Mouse (Mus musculus) heart, embryonic 12.5 days (tissue): Measurements from ENCODE around the gene Olfr1018. TPM values are rescaled to one million over a fixed set of nuclear protein-coding genes. Genes with fewer than 3 reads are reported as not detected.

ENCODE experiments used
- ATAC-seq: fragments of 200-750 bp; cut with Nextera tagmentation; 2 replicates; pipeline ENCODE4 v1.8.0; 2017; ENCODE audit warnings: moderate TSS enrichment, moderate library complexity; ENCODE audit not compliant: insufficient number of reproducible peaks, low FRiP score
- H3K27ac ChIP-seq: fragments of 300-500 bp; sonication (generic); 2 replicates; pipeline ENCODE4 v1.5.1; 2016; ENCODE audit warnings: mild to moderate bottlenecking, moderate library complexity; ENCODE audit not compliant: poor library complexity, severe bottlenecking
- H3K27me3 ChIP-seq: fragments of 300-500 bp; sonication (generic); replicated peaks from 2 replicates; pipeline ENCODE4 v1.6.1; 2016; ENCODE audit warnings: mild to moderate bottlenecking, moderate library complexity
- H3K36me3 ChIP-seq: fragments of 300-500 bp; sonication (generic); 2 replicates; pipeline ENCODE4 v1.6.1; 2016; ENCODE audit warnings: mild to moderate bottlenecking, moderate library complexity
- H3K4me1 ChIP-seq: fragments of 300-500 bp; sonication (generic); replicated peaks from 2 replicates; pipeline ENCODE4 v1.6.1; 2016; ENCODE audit warnings: mild to moderate bottlenecking
- H3K4me2 ChIP-seq: fragments of 300-500 bp; sonication (generic); 2 replicates; pipeline ENCODE4 v1.6.1; 2016; ENCODE audit warnings: mild to moderate bottlenecking, moderate library complexity
- H3K4me3 ChIP-seq: fragments of 300-500 bp; sonication (generic); 2 replicates; pipeline ENCODE4 v1.5.1; 2016; ENCODE audit warnings: mild to moderate bottlenecking
- H3K9ac ChIP-seq: fragments of 300-500 bp; sonication (generic); 2 replicates; pipeline ENCODE4 v1.6.1; 2016; ENCODE audit warnings: mild to moderate bottlenecking, moderate library complexity
- H3K9me3 ChIP-seq: fragments of 300-500 bp; sonication (generic); replicated peaks from 2 replicates; pipeline ENCODE4 v1.6.1; 2016; ENCODE audit warnings: mild to moderate bottlenecking, moderate library complexity
- WGBS: fragments of 180-500 bp; shearing (Covaris S2); methylation state at CpG from one replicate; pipeline ENCODE4 v1.1.7; 2016; 5-methylcytosine and 5-hydroxymethylcytosine counted together
- polyA plus RNA-seq: library from polyadenylated mRNA; unstranded; fragments of >200 nt; fragmentation: Nextera tagmentation; extraction: Ambion mirVana; gene quantifications from 2 replicates; pipeline ENCODE4 v1.2.1, GENCODE M21; 2016

Olfr1018 gene
- polyA plus RNA-seq: not detected in 2 replicates

DNA sequence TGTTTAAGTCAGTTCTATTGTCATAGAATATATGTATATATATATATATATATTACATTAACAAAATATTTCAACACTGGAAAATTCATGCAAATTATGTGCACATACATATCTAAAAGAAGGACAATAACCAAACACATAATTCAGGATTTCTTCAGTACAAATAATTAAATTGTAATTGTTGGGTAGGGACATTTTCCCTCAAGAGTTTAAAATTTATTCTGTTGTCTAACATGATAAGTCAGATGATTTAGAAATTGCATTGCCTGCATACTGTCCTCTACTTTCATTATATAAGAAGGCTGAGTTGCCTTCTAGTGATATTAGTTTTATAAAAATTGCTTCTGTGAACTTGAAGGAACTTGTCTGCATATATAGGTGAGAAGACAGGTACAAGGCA, at the start of gene Olfr1018:
Gene Olfr1018, plus strand, starts transcription at position 301 of the 400 bp plus-strand sequence.
- H3K27me3 ChIP-seq: no peaks in the 10 kb centered on the region
- H3K9ac ChIP-seq: no peak within 1 kb of the TSS
- H3K4me1 ChIP-seq: no peaks in the 10 kb centered on the region
- H3K9me3 ChIP-seq: no peaks in the 10 kb centered on the region
- no peak within 1 kb of the TSS for H3K27ac ChIP-seq
- no peak within 1 kb of the TSS for H3K4me3 ChIP-seq
- no peak within 1 kb of the TSS for H3K4me2 ChIP-seq
- ATAC-seq: no peak
- no peaks in the 10 kb centered on the region for H3K36me3 ChIP-seq

DNA sequence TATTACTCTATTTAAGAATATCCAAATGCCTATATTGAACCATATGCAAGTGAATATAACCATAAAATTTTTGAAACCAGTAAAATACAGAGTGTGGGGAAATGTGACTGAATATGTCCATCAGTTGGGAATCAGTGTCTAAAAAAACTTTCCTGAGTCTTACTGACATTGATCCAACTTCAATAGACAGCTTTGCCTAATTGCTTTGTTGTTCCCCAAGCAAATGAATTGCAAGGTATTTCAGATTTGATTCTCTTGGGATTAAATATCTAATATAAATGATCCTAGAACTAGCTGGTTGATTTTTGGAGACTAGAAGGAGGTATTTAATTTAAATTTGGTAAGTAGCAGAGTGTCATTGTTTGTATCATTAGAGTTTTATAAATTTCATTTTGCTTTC, 45.9 kb upstream of the Olfr1018 start, which contains the start of gene Olfr1014:
Gene Olfr1014, plus strand, starts transcription at position 301 of the 400 bp plus-strand sequence.
- no peaks in the 10 kb centered on the region for H3K36me3 ChIP-seq
- H3K4me3 ChIP-seq: no peak within 1 kb of the TSS
- no peak for ATAC-seq
- no peak within 1 kb of the TSS for H3K27ac ChIP-seq
- no peaks in the 10 kb centered on the region for H3K9me3 ChIP-seq
- H3K4me1 ChIP-seq: no peaks in the 10 kb centered on the region
- no peak within 1 kb of the TSS for H3K4me2 ChIP-seq
- no peak within 1 kb of the TSS for H3K9ac ChIP-seq
- H3K27me3 ChIP-seq: no peaks in the 10 kb centered on the region

DNA sequence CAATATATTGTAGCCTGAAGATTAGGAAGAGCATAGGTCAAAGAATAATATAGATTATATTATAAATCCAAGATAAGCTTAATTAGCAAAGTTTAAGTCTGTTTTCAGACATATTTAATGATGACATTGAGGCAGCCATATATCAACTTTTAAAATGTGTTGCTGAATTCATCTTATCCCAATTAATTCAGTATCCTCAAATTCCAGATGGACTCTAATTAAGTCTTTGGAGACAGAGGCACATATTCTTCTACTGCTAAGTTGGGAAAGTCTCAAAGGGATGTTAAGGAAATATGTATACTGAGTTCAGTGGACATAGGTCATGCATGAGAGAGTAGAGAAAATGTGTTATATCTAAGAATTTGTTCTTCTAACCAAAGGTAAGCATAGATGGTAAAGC, 36.6 kb upstream of the Olfr1018 start, which contains the start of gene Olfr1015:
Gene Olfr1015, plus strand, starts transcription at position 301 of the 400 bp plus-strand sequence.
- H3K27ac ChIP-seq: no peak within 1 kb of the TSS
- H3K9ac ChIP-seq: no peak within 1 kb of the TSS
- H3K9me3 ChIP-seq: no peaks in the 10 kb centered on the region
- H3K27me3 ChIP-seq: no peaks in the 10 kb centered on the region
- no peak for ATAC-seq
- H3K4me3 ChIP-seq: no peak within 1 kb of the TSS
- H3K36me3 ChIP-seq: no peaks in the 10 kb centered on the region
- H3K4me1 ChIP-seq: no peaks in the 10 kb centered on the region
- H3K4me2 ChIP-seq: no peak within 1 kb of the TSS

DNA sequence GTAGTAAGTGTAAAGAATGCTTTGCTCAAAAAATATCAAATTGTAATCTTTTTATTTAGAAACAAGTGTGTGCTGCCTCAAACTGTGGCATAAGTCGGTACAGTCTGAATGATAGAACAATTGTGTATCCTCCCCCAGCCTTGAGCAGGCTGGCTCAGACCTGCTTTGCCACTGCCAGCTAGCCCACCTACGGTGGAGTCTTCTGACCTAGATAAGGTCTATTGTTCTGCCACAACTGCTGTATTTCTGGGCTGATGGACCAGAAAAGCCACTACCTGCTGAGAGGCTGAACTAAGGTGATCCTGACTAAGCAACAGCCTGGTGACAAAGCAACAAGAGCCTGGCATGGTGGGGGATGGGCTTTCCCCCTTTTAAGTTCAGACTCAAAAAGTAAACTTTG, 25.9 kb upstream of the Olfr1018 start:
- Histone ChIP-seq H3K9me3 (no peaks in the 10 kb centered on the region), H3K27me3 (no peaks in the 10 kb centered on the region), H3K4me1 (no peaks in the 10 kb centered on the region), H3K27ac (no peak overlapping the region), H3K9ac (no peak overlapping the region), H3K36me3 (no peaks in the 10 kb centered on the region), H3K4me2 (no peak overlapping the region), H3K4me3 (no peak overlapping the region)
- 58% methylated on average over 2 of the region's 2 CpGs for WGBS
- no peak for ATAC-seq

DNA sequence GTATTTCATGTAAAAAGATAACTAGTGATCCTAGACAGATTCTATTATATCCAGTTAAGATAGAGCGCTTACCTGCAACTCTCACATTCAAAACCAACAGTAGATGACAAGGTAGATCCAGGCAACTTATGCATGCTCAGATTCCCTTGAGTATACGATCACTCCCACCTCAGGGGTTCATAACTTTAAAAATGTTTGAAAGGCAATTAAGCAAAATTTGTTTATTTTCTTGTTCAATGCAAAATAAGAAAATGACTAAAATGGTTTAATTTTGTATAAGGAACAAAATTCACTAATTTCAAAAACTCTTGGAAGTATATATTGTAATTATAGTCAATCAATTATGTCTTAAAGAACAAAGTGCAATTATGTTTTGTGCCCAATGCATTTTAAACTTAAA, 15.8 kb upstream of the Olfr1018 start, which contains the start of gene Olfr1016:
Gene Olfr1016, minus strand, starts transcription at position 101 of the 400 bp plus-strand sequence.
- no peak within 1 kb of the TSS for H3K4me3 ChIP-seq
- no peaks in the 10 kb centered on the region for H3K36me3 ChIP-seq
- no peak for ATAC-seq
- WGBS: 80% methylated on average over 2 of the region's 2 CpGs
- no peaks in the 10 kb centered on the region for H3K9me3 ChIP-seq
- no peak within 1 kb of the TSS for H3K4me2 ChIP-seq
- H3K4me1 ChIP-seq: no peaks in the 10 kb centered on the region
- H3K27me3 ChIP-seq: no peaks in the 10 kb centered on the region
- no peak within 1 kb of the TSS for H3K27ac ChIP-seq
- no peak within 1 kb of the TSS for H3K9ac ChIP-seq

DNA sequence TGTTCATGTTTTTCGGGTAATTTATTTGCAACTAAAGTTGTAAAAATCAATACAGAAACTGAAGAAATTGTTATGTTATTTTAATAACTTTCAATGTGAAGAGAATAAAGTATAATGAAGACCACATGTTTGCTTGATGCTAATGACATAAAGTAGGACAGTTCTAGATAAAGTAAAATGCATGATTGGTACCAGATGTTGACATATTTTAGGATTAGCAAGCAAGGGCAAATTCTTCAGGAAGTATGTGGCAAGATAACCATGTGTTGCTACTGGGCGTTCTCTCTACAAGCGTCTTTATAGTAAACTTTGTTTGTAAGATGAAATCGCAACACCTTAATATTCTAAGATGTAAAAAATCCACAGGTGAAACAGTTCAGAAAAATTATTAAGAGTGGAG, 13.8 kb upstream of the Olfr1018 start:
- no peaks in the 10 kb centered on the region for H3K36me3 ChIP-seq
- H3K4me2 ChIP-seq: no peak overlapping the region
- no peaks in the 10 kb centered on the region for H3K4me1 ChIP-seq
- H3K4me3 ChIP-seq: no peak overlapping the region
- no peak overlapping the region for H3K27ac ChIP-seq
- ATAC-seq: no peak
- H3K27me3 ChIP-seq: no peaks in the 10 kb centered on the region
- no peaks in the 10 kb centered on the region for H3K9me3 ChIP-seq
- H3K9ac ChIP-seq: no peak overlapping the region
- 63% methylated on average over 4 of the region's 4 CpGs for WGBS

DNA sequence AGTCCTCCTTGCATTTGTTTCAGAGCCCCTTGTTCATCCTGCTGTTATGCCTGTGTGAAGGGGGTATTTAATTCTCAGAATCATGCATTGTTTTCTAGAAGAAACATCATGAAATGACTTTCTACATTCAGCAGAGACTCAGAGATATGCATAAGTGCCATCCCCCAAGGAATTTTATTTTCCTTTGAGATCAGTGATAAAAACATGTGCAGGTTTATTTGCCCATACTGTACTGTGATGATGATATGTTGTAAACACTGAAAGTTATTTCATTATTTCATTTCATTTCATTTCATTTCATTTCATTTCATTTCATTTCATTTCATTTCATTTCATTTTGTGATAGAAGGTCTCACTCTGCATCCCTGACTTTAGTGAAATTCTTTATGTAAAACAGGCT, 27.1 kb downstream of the Olfr1018 start, which contains the start of gene Olfr1019:
Gene Olfr1019, minus strand, starts transcription at position 101 of the 400 bp plus-strand sequence.
- H3K9me3 ChIP-seq: no peaks in the 10 kb centered on the region
- no peaks in the 10 kb centered on the region for H3K36me3 ChIP-seq
- H3K27me3 ChIP-seq: no peaks in the 10 kb centered on the region
- no peak for ATAC-seq
- H3K27ac ChIP-seq: no peak within 1 kb of the TSS
- H3K4me2 ChIP-seq: no peak within 1 kb of the TSS
- H3K4me3 ChIP-seq: no peak within 1 kb of the TSS
- no peak within 1 kb of the TSS for H3K9ac ChIP-seq
- H3K4me1 ChIP-seq: no peaks in the 10 kb centered on the region

DNA sequence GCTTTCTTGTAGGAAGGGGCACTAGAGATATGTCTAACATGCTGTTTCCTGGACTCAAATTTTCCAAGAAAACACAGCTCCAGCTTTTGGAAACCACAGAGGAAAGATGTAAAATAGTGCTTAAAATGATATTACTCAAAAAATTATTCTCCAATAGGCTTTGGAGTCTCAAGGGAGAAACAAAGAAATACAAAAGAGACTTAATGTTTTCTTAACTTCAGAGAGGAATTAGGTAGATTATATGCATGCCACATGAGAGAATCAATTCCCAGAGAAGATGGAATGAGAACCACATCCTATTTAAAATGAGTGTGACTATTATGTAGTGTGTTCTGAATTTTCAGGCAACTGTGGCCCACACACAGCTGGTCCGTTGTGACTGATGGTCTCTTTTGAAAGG, 28.5 kb downstream of the Olfr1018 start, which contains the start of gene Olfr1020:
Gene Olfr1020, plus strand, starts transcription at position 301 of the 400 bp plus-strand sequence.
- H3K4me3 ChIP-seq: no peak within 1 kb of the TSS
- H3K9me3 ChIP-seq: no peaks in the 10 kb centered on the region
- H3K9ac ChIP-seq: no peak within 1 kb of the TSS
- no peak within 1 kb of the TSS for H3K4me2 ChIP-seq
- no peaks in the 10 kb centered on the region for H3K4me1 ChIP-seq
- 75% methylated on average over 1 of the region's 1 CpGs for WGBS
- ATAC-seq: no peak
- H3K27me3 ChIP-seq: no peaks in the 10 kb centered on the region
- H3K36me3 ChIP-seq: no peaks in the 10 kb centered on the region
- H3K27ac ChIP-seq: no peak within 1 kb of the TSS

DNA sequence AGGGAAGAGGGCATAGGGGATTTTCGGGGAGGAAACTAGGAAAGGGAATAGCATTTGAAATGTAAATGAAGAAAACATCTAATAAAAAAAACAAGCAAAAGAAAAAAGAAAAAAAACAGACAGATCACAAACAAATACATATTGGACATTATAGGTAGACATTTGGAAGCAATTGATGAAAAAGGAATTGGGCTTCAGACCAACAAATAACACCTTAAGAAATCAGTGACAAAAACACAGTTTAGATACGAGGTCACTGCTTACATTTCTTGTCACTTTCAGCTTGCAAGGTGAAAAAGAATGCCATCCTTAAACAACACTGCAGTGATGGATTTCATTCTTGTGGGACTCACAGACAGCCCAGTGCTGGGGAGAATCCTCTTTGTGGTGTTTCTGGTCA, 50.0 kb downstream of the Olfr1018 start, which contains the start of gene Olfr1022:
Gene Olfr1022, plus strand, starts transcription at position 301 of the 400 bp plus-strand sequence.
- Histone ChIP-seq H3K9ac (no peak within 1 kb of the TSS), H3K4me1 (no peaks in the 10 kb centered on the region), H3K4me2 (no peak within 1 kb of the TSS), H3K27ac (no peak within 1 kb of the TSS), H3K9me3 (no peaks in the 10 kb centered on the region), H3K4me3 (no peak within 1 kb of the TSS), H3K27me3 (no peaks in the 10 kb centered on the region), H3K36me3 (no peaks in the 10 kb centered on the region)
- ATAC-seq: no peak
- 55% methylated on average over 2 of the region's 2 CpGs for WGBS

Other genes starting within 250 kb of the Olfr1018 start
- gene Olfr996, start 239.3 kb upstream of the Olfr1018 start, polyA plus RNA-seq: not detected in 2 replicates
- not detected in 2 replicates for gene Olfr998, start 229.5 kb upstream of the Olfr1018 start, polyA plus RNA-seq
- not detected in 2 replicates for gene Olfr1000, start 206.6 kb upstream of the Olfr1018 start, polyA plus RNA-seq
- gene Olfr1002, start 167.8 kb upstream of the Olfr1018 start, polyA plus RNA-seq: not detected in 2 replicates
- not detected in 2 replicates for gene Olfr154, start 154.0 kb upstream of the Olfr1018 start, polyA plus RNA-seq
- not detected in 2 replicates for gene Olfr1006, start 139.7 kb upstream of the Olfr1018 start, polyA plus RNA-seq
- gene Olfr1008, start 129.0 kb upstream of the Olfr1018 start, polyA plus RNA-seq: not detected in 2 replicates
- not detected in 2 replicates for gene Olfr1009, start 103.1 kb upstream of the Olfr1018 start, polyA plus RNA-seq
- gene Olfr1012, start 55.7 kb upstream of the Olfr1018 start, polyA plus RNA-seq: not detected in 2 replicates
- not detected in 2 replicates for gene Olfr1013, start 51.4 kb upstream of the Olfr1018 start, polyA plus RNA-seq
- gene Olfr1014, start 45.8 kb upstream of the Olfr1018 start, polyA plus RNA-seq: not detected in 2 replicates
- not detected in 2 replicates for gene Olfr1015, start 36.5 kb upstream of the Olfr1018 start, polyA plus RNA-seq
- gene Olfr1016, start 15.9 kb upstream of the Olfr1018 start, polyA plus RNA-seq: not detected in 2 replicates
- gene Olfr1019, start 27.0 kb downstream of the Olfr1018 start, polyA plus RNA-seq: not detected in 2 replicates
- not detected in 2 replicates for gene Olfr1020, start 28.6 kb downstream of the Olfr1018 start, polyA plus RNA-seq
- not detected in 2 replicates for gene Olfr1022, start 50.1 kb downstream of the Olfr1018 start, polyA plus RNA-seq
- gene Olfr1023, start 67.2 kb downstream of the Olfr1018 start, polyA plus RNA-seq: not detected in 2 replicates
- gene Olfr1024, start 86.6 kb downstream of the Olfr1018 start, polyA plus RNA-seq: not detected in 2 replicates
- gene Olfr1025-ps1, start 96.7 kb downstream of the Olfr1018 start, polyA plus RNA-seq: not detected in 2 replicates
- gene Olfr1026, start 103.1 kb downstream of the Olfr1018 start, polyA plus RNA-seq: not detected in 2 replicates
- gene Olfr1028, start 132.0 kb downstream of the Olfr1018 start, polyA plus RNA-seq: not detected in 2 replicates
- gene Olfr1029, start 155.4 kb downstream of the Olfr1018 start, polyA plus RNA-seq: not detected in 2 replicates
- gene Olfr1030, start 160.8 kb downstream of the Olfr1018 start, polyA plus RNA-seq: not detected in 2 replicates
- not detected in 2 replicates for gene Olfr1031, start 171.8 kb downstream of the Olfr1018 start, polyA plus RNA-seq
- not detected in 2 replicates for gene Olfr1032, start 187.1 kb downstream of the Olfr1018 start, polyA plus RNA-seq
- gene Olfr1033, start 202.2 kb downstream of the Olfr1018 start, polyA plus RNA-seq: 1.3 and 1.4 TPM in 2 replicates
- not detected in 2 replicates for gene Olfr1034, start 227.4 kb downstream of the Olfr1018 start, polyA plus RNA-seq